Mouse (Mus musculus) T-helper 1 cell (primary cell): ENCODE measurements at regions not wholly inside any gene's neighbourhood (a gene's known extent, or its start where the extent isn't known, plus 50 kb on each side); places are given as distances from the start of the nearest gene placed in this dataset.

ENCODE experiments used
- in situ Hi-C: fragments of 300-600 bp; cut with MboI, MseI; formaldehyde crosslinking; loops from one replicate; pipeline ENCODE4 v1.15.1; 2025; ENCODE audit warnings: high pct_unique_total_duplicates

DNA sequence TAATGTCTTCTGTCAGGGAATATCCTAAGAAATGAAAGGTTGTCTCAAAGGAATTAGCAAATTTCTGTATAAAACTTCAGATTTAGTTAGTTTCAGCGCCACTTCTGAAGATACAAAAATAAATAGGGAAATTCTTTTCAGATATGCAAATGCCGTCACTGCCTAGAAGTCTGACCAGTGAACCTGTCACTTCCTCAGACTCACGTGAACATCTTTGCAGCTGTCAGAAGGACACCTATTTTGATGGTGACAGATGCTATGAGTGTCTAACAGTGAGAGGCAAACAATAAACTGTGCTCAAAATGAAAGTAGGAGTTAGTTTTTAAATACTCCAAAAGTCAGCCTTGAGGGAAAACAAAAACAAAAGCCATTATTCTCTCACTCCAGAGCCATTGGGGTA, 57.5 kb upstream of the Igf1r start:
- in situ Hi-C loops: no loop called here

GRCm38 (mm10) chr7:67892917-67893316, 59.7 kb upstream of the Igf1r start:
- in situ Hi-C loops: no loop called here

DNA sequence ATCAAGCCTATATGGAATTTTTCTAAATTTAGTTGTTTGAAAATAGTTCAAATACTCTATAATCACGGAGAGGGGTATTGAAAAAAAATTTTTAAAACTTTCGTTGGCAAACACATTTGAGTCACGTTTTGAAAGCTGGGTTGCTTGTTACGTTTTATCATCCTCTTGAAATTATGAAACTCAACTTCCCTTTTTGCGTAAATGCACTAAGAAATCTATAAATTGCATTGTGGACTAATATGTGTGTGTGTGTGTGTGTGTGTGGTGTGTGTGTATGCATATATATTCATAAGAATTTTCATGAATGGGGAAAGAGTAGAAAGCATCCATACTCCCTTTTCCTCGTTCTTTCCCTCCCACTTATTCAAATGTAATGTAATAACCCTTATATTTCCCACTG, 69.6 kb upstream of the Igf1r start:
- in situ Hi-C loops: no loop called here

DNA sequence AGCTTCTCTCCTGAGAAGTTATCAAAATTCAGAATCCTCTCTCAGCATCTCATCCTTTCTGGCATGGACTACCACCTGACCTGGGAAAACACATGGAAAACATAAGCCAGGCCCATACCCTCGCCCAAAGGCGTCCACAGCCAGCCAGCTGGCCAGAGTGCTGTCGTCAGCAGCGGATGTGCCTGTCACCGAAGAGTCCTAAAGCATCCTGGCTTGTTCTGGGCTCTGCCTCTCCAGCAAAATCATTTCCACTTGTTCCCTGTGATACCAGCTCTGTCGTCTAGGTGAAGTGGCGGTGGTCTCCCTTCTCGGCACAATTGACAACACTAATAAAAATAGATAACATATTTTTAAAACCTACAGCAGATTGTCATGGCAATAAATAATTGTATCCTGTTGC, 70.0 kb upstream of the Igf1r start:
- in situ Hi-C loops: no loop called here

DNA sequence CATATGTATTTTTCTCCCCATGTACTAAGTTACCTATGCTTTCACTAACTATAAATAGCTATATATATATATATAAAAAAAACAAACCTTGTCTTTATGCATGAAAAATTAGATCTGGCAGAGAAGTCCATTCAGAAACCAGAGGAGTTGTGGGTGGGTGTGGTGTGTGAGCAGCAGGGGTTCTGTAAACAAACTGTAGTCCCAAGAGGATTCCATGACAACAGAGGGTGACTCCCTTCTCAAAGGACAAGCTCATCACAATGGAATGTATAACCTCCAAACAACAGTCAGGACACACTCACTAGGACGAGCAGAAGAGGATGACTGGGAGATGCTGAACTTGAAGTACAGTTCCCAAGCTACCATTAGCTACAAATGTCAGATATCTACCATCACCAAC, 74.4 kb upstream of the Igf1r start:
- in situ Hi-C loops: loop anchor here (10.0 kb wide), 1 partner anchor 1863 kb away; no protein-coding TSS in a partner anchor

DNA sequence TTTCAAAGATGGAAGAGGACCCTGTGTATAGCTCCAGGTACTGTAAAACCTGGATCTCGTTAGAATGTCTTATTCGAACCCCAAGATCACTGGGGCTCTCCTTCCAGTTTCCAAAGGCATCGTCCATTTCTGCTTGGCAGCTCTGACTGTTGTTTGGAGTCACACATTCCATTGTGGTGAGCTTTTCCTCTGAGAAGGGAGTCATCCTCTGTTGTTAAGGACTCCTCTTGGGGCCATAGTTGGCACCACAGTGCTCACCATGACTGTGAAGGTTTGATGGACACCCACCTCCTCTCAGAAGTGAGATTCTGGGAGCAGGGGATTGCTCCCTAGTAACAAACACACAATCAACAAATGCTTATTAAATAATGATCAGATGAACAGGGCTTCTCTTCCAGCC, 75.0 kb upstream of the Igf1r start:
- in situ Hi-C loops: loop anchor here (10.0 kb wide), 1 partner anchor 1863 kb away; no protein-coding TSS in a partner anchor

DNA sequence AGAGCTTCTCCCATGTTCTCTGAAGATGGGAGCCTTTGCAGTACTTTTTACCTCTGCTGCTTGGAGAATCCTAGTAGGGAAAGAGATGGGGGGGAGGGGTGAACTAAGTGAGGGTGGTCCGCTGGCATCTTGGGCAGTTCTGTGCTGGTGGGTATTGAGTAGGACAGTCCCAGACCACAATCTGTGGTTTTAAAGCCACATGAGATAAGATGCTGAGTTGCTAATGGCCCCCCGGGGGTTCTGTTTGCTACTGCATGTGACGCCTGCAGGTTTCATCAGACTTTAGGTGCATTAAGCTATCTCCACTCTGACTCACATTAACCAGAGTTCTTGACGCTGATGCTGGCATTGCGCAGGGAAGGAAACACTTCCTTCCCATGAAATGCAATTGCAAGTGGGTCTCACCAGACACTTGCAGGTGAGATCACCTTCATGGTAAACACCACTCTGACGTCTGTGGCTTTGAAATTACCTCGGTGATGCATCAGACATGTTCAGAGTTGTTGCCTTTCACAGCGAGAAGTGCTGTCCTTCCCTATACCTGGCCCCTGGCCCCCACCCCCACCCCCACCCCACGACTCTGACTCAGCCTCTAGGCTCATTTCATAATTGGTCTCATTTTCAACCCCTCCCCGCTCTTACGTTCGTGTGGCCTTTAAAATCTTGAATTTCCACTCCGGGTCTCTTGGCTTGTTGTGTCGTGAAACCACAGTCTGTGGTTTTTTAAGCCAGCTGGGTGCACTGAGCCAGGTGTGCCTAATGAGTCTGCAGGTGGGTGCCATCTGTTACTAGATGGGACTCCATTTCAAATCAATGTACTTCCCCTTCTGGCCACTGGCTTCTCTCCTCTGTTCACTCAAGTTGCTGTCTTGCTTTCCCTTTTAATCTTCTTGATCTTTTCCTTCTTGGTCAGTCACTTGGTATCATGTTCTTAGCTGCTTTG, 94.8 kb upstream of the Synm start:
- in situ Hi-C loops: no loop called here

DNA sequence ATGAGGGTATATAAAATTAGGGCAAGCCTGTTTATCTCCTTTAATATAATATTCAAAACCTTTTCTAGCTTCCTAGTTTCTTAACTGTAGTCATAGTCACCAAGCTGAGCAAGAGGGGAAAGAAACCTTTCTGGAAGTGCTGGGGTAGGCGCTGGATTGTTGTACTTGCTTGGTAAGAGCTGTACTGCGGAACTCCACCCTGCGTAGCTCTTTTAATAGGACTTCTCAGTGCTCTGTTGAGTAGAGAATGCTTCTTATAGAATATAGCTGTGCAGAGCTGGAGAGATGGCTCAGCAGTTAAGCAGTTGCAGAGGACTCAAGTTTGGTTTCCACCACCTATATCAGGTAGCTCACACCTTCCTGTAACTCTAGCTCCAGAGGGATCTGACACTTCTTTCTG, 93.3 kb upstream of the Synm start:
- in situ Hi-C loops: no loop called here

DNA sequence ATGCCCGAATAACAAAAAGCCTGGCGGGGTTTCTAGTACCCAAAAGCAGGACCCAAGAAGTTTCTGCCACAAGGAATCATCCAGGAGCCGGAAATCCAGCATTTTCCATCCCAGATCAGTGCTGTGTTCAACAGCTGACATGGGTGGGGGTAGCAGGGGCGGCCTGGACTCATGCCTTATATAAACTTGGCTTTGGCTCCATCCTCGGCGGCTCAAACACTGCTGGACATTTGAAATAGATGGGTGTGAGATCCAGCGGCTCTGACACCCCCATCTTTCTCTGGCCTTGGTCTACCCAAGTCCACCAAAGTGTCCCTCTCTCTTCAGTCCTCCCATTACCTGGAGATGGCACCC, 89.9 kb upstream of the Synm start:
- in situ Hi-C loops: no loop called here

DNA sequence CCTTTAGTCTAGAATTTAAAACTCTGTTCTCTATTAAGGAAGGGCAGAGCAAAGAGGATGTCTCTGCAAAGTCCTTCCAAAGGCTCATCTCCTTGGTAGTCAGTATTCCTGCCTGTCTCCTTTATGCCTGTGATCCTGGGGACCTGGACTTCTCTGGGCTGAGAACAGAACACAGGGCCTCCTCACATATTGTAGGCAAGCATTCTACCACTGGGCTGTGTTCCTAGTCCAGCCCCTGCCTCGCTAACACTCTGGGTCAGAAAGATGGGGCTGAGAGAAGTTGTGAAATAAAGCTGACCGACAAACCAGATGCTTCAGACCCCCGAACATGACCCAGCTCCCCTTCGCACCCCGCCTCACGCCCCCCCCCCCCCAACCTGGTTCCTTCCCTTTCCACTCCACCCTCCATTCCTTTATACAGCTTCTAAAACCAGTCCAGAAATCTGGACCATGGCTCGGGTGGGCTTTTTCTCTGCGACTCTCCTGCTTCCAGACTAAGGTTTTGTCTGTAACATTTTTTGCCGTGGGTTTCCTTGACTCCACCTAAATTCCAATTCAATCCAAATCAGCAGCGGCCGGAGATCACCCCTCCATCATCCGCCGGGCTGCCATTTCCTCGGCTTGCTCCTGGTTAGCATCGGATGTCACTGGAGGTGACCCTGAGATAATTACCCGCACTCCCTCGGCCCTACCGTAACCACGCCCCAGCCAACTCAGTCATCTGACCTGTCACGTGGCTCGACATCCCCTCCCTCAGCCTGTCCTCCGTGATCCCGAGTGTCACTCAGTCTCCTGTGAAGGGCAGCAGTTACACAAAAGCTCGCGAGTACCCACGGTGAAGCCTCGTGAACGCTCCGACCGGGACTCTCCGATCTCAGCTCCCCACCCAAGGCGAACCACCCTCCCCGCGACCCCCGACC, 89.3 kb upstream of the Synm start:
- in situ Hi-C loops: no loop called here

GRCm38 (mm10) chr7:67846796-67847195, 87.3 kb upstream of the Synm start:
- in situ Hi-C loops: no loop called here

- in situ Hi-C loops: no loop called here
Observed at GRCm38 (mm10) chr7:67836984-67837383, 77.4 kb upstream of the Synm start.

GRCm38 (mm10) chr7:67836117-67836949, 76.8 kb upstream of the Synm start:
- in situ Hi-C loops: no loop called here

GRCm38 (mm10) chr7:67831738-67832137, 72.2 kb upstream of the Synm start:
- in situ Hi-C loops: no loop called here

DNA sequence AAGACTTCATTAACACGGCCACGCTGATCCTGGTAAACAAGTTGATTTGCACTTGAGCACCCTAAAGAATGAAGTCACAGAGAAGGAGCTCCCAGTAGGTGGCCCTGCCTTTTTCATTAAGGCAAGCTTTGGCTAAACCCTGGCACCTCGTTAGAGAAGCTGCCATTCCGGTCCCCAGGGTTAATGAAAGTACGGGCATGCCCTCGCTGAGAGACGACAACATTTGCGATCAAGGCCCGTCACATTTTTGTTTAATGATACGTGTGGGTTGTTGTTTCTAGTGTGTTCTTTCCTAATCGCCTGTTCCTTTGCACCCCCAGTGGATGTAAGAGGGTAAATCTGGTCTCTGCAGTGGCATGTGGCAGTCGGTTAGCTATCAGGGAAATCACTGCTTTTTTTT, 67.8 kb upstream of the Synm start:
- in situ Hi-C loops: no loop called here

DNA sequence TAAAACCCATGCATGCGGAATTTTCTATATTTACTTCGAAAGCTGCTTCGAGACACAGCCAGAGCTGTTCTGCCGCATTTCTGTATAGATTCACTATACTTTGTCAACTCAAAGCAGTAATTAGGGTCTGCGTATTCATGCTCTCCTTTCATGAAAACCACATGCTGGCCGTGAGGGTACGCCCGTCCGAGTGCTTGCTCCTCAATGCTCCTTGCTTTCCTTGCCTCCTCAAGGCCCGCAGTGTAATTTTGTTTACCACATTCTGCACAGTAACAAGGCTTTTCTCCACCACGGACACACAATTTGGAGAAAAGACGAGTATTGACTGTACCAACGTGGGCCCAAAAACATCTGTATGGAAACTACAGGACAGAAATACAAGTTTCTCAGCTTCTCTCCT, 67.4 kb upstream of the Synm start:
- in situ Hi-C loops: no loop called here

DNA sequence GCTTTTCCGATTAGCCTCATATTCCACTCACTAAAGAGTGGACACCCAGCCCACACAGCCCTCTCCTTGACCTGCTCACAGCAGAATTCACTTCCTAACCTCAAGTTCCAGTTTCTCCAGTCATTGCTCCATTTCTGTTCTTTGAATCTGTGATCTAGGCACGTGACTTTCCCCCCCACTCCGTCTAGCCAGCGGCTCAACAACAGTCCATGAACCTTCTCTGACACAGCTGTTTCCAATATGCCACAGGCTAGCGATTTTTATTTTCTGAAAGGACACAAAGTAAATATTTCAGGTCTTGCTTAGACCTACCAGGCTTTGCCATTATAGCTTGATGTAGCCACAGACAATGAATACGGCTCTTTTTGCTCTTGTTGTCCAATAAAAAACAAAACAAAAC, 66.8 kb upstream of the Synm start:
- in situ Hi-C loops: no loop called here

DNA sequence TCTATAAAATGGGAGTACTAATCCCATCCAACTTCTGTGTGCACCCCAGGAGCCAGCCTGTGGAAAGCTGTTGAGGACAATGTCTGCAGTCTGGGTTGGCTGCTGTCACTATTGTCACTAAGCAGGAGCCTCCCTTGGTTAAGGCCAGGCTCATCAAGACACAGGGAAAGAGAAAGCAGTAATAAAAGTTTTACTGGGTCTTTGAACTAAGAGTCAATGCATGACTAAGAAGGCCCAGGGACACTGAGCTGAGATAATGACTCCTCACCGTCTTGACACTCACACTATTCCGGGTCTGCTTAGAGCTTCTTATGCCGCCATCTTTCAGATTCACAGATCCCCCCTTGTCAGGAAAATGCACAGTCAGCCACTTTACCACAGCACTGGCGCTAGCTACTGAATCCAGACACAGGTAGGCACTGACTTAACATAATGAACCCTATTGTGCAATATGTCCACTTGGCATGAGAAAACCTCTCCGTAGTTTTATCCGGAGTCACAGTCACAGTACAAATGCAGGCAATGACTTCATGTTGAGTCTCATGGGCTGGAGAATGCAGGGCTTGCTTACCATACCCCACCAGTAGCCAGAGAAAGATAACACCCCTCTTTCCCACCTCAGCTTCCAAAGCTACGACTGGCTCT, 66.2 kb upstream of the Synm start:
- in situ Hi-C loops: no loop called here

DNA sequence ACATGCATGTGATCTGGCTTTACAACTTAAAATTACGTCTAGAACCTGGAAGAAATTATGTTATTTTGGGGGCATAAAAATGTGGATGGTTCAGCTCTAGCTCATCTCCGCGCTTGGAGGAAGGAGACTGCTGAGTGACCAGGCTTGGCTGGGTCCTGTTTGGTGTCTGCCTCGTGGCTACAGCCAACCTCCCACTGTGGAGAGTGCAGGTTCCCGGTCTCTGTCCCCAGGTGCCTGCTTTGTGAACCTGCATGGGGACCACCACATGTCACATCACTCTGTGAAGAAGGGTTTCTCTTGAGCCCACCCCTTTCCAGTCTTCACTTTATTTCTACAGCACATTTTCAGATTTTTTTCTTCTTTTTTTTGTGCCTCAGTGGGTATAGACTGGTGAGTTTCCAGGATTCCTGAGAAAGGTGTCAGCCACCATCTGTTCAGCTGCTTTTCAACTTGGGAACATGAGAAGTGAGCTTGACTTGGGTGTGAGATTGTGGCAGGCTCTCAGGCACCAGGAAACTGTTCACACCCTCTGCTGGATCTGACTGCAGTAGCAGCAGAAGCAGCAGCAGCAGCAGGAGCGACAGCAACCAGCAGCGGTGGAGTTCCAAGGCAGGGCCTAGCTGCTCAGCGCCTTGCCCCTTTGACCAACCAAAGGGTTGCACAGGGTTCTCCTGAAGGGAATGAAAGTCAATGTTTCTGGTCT, 64.6 kb upstream of the Synm start:
- in situ Hi-C loops: no loop called here

DNA sequence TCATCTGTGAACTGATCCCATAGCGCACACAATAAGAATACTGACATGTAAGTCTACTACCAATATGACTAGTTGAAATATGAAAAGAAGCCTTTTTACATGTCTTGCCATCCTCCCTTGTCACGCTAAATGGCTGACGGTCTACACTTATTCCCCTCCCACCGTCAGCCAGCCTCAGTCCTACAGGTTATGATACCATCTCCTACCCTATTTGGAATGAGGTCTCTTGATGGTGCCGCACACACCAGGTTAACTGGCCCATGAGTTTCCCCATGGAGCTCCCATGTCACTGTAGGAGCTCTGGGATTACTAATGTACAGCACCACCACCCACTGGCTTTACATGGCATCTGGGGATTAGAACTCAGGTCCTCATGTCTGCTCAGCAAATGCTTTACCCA, 60.0 kb upstream of the Synm start:
- in situ Hi-C loops: no loop called here

- in situ Hi-C loops: no loop called here
Observed at GRCm38 (mm10) chr7:67817556-67817955, 58.0 kb upstream of the Synm start.
